Mouse (Mus musculus) ZHBTc4 (cell line): Measurements from ENCODE around the gene Rusc2.

Experiments
- DNase-seq: peaks from one replicate; pipeline ENCODE4 v3.0.0-alpha.2; 2011; ENCODE audit warnings: low read depth, low spot score

Rusc2 gene

GRCm38 (mm10) chr4:43384083-43384460 lies 2.3 kb downstream of the Rusc2 start:
- no peak for DNase-seq

- no peak for DNase-seq
These were observed 2.8 kb downstream of the Rusc2 start for GRCm38 (mm10) chr4:43384541-43384940.

GRCm38 (mm10) chr4:43386932-43387331 lies 5.2 kb downstream of the Rusc2 start:
- DNase-seq = no peak

- no peak for DNase-seq
These were observed 7.6 kb downstream of the Rusc2 start for GRCm38 (mm10) chr4:43389390-43389789.

GRCm38 (mm10) chr4:43389845-43390440 lies 8.2 kb downstream of the Rusc2 start:
- no peak for DNase-seq

GRCm38 (mm10) chr4:43391521-43392050 lies 9.8 kb downstream of the Rusc2 start:
- DNase-seq = no peak

- no peak for DNase-seq
These were observed 12.6 kb downstream of the Rusc2 start for GRCm38 (mm10) chr4:43394345-43394891.

GRCm38 (mm10) chr4:43395147-43395546 lies 13.4 kb downstream of the Rusc2 start:
- DNase-seq = no peak

GRCm38 (mm10) chr4:43395836-43396235 lies 14.1 kb downstream of the Rusc2 start:
- no peak for DNase-seq

- DNase-seq = no peak
These were observed 14.6 kb downstream of the Rusc2 start for GRCm38 (mm10) chr4:43396381-43396780.

GRCm38 (mm10) chr4:43398014-43398413 lies 16.2 kb downstream of the Rusc2 start:
- DNase-seq = no peak

- peak; percentile 88 for DNase-seq
These were observed 17.1 kb downstream of the Rusc2 start for GRCm38 (mm10) chr4:43398829-43399331.

- peak; percentile 73 for DNase-seq
These were observed 17.8 kb downstream of the Rusc2 start for GRCm38 (mm10) chr4:43399391-43400131.

- DNase-seq = no peak
These were observed 19.2 kb downstream of the Rusc2 start for GRCm38 (mm10) chr4:43400976-43401375.

GRCm38 (mm10) chr4:43401486-43401885 lies 19.7 kb downstream of the Rusc2 start:
- no peak for DNase-seq

- peak; percentile 73 for DNase-seq
These were observed 20.4 kb downstream of the Rusc2 start for GRCm38 (mm10) chr4:43402212-43402611.

- peak; percentile 86 for DNase-seq
These were observed 22.9 kb downstream of the Rusc2 start for GRCm38 (mm10) chr4:43404697-43405096.

- DNase-seq = peak; percentile 96
These were observed 24.6 kb downstream of the Rusc2 start for GRCm38 (mm10) chr4:43406162-43406971.

- peak; percentile 77 for DNase-seq
These were observed 25.5 kb downstream of the Rusc2 start for GRCm38 (mm10) chr4:43407071-43407920.

GRCm38 (mm10) chr4:43414761-43415160 lies 33.0 kb downstream of the Rusc2 start:
- no peak for DNase-seq
